Mouse (Mus musculus) cerebellum, postnatal 14 days (tissue): Measurements from ENCODE around the gene Rad51b.

Experiments used
- DNase-seq, 2 experiments: peaks; one replicate each; pipeline ENCODE4 v3.0.0; 2021; ENCODE audit warnings: mixed read lengths in 2 of 2

The Rad51b gene

GRCm38 (mm10) chr12:79382416-79382815 is 85.3 kb downstream of the Rad51b start:
- no peak for DNase-seq

DNA sequence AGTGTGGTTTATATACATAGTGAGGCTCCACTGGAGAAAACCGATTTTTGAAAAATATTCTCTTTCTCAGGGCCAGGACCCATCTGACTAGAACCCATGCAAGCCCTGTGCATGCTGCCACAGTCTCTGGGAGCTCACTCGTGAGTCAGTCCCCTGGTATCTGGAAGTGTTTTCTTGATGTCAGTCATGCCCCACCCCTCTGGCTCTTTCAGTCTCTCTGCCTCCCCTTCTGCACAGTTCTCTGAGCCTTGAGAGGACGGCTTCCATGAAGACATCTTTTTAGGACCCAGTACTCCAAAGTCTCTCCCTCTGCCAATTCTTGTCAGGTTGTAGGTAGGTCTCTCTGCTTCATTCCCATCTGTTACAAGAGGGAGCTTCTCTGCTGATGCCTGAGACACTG is 86.5 kb downstream of the Rad51b start:
- DNase-seq = peak; percentile 9 to 20

GRCm38 (mm10) chr12:79384787-79385186 is 87.7 kb downstream of the Rad51b start:
- no peak for DNase-seq

GRCm38 (mm10) chr12:79385199-79385598 is 88.1 kb downstream of the Rad51b start:
- no peak for DNase-seq

GRCm38 (mm10) chr12:79387886-79388285 is 90.8 kb downstream of the Rad51b start:
- DNase-seq = no peak

GRCm38 (mm10) chr12:79389251-79389650 is 92.2 kb downstream of the Rad51b start:
- no peak for DNase-seq

DNA sequence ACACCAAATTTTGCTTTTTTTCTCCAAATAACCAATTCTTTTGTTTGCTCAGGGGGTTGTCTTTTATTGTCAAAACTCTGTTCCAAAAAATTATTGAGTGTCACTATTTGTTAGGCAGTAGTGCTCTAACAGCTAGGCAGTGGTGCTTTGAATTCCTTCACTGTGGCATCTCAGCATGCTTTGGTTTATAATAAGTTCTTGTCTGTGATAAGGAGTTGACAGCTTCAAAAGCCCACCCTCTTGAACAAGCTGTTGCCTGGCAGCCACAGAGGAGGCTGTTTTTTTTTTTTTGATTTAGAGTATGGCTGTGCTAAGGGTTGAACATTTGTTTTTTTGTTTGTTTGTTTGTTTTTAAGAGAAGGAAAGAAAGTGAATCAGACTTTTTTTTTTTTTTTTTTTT is 92.9 kb downstream of the Rad51b start:
- DNase-seq = no peak

DNA sequence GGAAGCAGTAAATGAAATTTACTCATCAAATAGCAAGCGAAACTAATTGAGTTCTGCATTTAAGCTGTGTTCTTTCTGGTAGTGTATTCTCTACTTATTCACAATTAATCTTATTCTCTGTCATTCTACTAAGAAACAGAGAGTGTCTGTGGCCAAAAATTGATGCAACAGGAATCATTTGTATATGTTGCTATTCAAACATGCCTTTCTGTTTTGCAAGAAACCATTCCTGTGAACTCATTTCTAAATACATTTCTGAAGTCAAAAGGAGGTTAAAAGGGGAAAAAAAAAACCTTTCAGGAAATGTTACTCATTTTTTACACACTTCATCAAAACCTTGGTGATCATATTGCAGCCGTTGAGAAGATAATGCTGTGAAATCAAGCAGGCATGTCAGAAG is 96.6 kb downstream of the Rad51b start:
- no peak for DNase-seq

- no peak for DNase-seq
Measured at GRCm38 (mm10) chr12:79403992-79404391, 106.9 kb downstream of the Rad51b start.

GRCm38 (mm10) chr12:79404494-79404893 is 107.4 kb downstream of the Rad51b start:
- DNase-seq = no peak

DNA sequence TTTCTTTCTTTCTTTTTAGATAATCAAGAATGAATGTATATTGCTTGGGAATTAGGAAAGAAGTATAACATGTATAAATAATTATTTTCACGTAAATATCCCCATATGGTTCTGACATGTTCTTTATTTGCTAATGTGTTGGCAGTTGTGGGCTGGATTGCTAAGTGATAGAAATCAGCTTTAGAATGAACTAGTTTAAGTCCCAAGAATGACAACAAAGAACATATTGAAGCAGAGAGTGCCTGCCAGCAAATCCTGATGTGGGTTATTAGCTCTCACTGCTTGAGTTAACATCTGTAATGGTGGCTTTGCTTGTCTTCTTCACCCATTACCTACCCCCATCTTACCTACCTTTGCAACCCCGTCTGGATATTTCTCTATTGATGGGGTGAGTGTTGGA is 111.6 kb downstream of the Rad51b start:
- no peak for DNase-seq

- no peak for DNase-seq
Measured at GRCm38 (mm10) chr12:79409126-79409860, 112.2 kb downstream of the Rad51b start.

GRCm38 (mm10) chr12:79412894-79413507 is 115.9 kb downstream of the Rad51b start:
- DNase-seq = no peak

GRCm38 (mm10) chr12:79417360-79417759 is 120.3 kb downstream of the Rad51b start:
- no peak for DNase-seq

DNA sequence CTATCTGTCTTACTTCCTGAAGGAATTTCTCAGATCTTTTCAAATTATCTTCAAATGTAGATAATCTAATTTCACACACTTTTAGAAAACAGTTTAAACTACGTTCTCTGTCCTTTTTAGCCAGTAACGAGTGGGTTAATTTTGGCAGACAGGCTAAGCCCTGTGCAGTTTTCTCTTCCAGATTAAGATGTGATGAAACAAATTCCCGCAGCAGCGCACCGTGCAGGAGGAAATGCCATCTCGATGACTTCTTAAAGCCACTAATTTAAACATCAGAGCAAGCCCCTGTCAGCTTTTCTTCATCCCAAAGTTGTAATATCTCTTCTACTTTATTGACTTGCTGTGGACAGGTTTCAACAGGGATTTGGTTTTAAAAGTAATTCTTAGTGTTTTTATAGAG is 123.5 kb downstream of the Rad51b start:
- DNase-seq = no peak

DNA sequence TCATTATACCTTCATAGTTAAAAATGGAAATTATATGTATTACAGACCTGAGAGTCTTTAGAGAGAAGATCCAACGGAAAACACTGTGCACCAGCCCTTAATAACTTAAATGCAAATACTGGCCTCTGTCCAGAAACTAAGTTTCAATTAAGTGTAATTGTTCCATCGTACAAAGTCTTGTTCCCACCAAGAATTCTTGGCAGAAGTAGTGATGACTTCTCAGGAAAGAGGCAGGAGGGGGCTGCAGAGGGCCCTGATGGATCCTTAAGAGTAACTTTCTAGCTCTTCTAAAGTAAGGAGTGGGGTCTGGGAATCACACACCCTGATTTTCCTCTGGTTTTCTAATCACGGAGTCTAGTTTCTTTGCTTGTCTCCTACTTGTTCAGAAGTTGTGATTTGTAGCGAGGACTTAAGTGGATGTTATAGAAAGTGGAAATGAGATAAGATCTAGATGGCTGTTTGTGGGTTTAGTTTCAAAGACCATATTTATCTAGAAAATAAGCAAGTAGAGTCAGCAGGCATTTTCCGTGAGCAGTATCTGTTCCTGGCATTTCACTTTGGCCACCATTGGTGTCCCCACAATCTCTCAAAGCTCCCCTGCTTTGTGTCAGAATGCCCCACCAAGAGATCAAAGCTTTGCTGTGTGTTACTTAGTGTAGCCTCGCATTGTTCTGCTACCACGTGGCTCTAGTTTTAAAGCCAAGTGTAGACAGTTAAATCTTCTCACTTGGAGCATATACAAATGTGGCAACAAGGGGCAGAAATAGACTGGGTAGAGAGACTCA is 132.6 kb downstream of the Rad51b start:
- DNase-seq = no peak

DNA sequence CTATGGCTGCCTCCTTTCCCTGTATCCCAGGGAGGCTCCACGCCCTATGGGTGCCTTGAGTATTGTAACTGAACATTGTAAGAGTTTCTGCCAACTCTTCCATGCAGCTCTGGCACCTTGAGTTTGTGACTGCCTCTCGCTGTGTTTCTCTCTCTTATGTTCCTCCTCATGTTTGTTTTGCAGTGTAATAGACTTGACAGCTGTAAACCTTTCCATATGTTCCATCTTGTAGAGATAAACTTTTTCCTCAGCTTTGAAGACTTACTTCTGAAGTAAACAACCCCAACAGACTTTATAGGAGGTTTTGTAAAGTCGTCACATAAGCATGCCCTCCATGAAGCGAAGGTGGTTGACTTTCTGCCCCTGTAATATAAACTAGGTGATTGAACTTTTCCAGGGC is 134.1 kb downstream of the Rad51b start:
- no peak for DNase-seq

GRCm38 (mm10) chr12:79433724-79434442 is 136.8 kb downstream of the Rad51b start:
- no peak for DNase-seq

DNA sequence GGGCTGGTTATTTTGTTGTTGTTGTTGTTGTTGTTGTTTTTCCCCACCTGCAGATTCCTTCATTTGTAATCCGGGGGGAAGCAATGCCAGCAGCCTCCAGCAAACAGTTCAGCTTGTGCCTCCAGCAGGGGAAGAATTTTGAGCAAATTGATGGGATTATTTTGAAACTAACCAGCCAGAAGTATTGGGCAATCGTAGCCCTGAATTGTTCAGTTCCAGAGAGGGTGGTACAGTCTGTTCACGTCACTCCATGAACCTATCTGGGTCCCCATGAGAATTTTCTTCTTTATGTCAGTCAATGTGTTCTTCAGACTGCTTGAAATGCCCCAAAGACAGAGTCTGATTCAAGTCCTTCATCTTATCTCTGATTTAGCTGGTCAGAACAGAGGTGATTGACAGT is 138.4 kb downstream of the Rad51b start:
- DNase-seq = no peak

GRCm38 (mm10) chr12:79436035-79436434 is 139.0 kb downstream of the Rad51b start:
- no peak for DNase-seq

DNA sequence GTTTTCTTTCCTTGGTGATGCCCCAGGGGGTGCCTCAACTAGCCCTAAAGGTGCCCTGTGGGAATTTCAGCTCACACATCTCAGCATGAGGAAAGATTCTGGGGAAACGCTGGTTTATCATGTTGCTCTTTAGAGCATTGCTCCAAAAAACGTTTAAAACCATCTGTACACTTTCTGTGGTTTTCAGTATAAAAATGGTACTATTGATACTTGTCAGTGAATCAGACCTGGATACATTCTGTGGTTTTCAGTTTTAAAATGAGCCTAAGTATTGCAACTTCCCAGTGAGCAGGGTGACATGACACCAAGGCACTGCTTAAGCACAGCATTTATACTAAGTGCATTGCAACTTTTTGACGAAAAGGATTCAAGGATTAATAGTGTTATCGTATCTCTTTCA is 139.8 kb downstream of the Rad51b start:
- DNase-seq = no peak

GRCm38 (mm10) chr12:79437572-79437971 is 140.5 kb downstream of the Rad51b start:
- no peak for DNase-seq

DNA sequence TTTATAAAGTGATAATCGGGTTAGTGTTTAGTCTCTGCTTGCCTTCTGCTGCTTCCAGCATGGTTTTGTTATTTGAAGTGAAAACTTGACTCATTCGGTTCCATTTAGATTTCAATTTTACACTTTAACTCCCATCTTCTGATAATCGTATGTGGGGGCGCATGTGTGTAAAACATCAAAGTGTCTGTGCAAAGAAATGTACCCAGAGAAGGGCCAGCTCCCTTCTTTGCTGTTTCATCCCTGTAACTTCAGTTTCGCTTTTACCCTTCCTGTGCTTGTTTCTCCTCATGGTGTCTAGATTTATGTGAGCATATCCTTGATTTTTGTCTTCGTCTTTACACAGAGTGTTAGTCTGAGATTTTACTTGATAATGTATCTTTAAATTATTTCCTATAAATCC is 142.9 kb downstream of the Rad51b start:
- no peak for DNase-seq
